Comparison of ENCODE assay signal across 8 mouse cellular contexts in genomic region chr15:99724292-99725021, GRCm38 (mm10). TPM values are rescaled to one million over a fixed set of nuclear protein-coding genes. Genes with fewer than 3 reads are reported as not detected.
A peak's percentile ranks its signal among the peaks of the same experiment; 100 is the strongest.
DNase-seq lines count a peak whose midpoint lies in the region; ATAC-seq lines count a peak whose summit lies in the region.

No protein-coding gene starts in this region.

- H3K4me3 ChIP-seq in brown adipose tissue, adult 24 weeks (ENCODE audit: insufficient read depth, low read depth, low read length) = peak overlapping the region; percentile 24
- H3K4me3 ChIP-seq in forebrain, embryonic 13.5 days = peak overlapping the region; percentile 86
- peak overlapping the region; percentile 65 for H3K4me3 ChIP-seq in lung, embryonic 16.5 days (ENCODE audit: low read length)

- peaks cover 53% of the 10 kb centered on the region for H3K36me3 ChIP-seq in forebrain, embryonic 13.5 days (ENCODE audit: poor library complexity, severe bottlenecking)
- H3K36me3 ChIP-seq in lung, embryonic 16.5 days (ENCODE audit: control insufficient read depth, insufficient read depth, low read length) = peaks cover 18% of the 10 kb centered on the region

- peak; percentile 32 for ATAC-seq in forebrain, embryonic 13.5 days
- ATAC-seq in lung, embryonic 16.5 days (ENCODE audit: low read depth) = peak; percentile 39

- no peaks in the 10 kb centered on the region for H3K27me3 ChIP-seq in forebrain, embryonic 13.5 days
- H3K27me3 ChIP-seq in lung, embryonic 16.5 days (ENCODE audit: control insufficient read depth, insufficient read depth, low read depth, low read length) = no peaks in the 10 kb centered on the region

- peak overlapping the region; percentile 60 for H3K4me2 ChIP-seq in forebrain, embryonic 13.5 days
- H3K4me2 ChIP-seq in lung, embryonic 16.5 days (ENCODE audit: low read depth, low read length) = peak overlapping the region; percentile 81

- peak; percentile 91 for DNase-seq in MN1 (ENCODE audit: low spot score)
- DNase-seq in heart, postnatal 14 days = peak; percentile 70 to 82
- DNase-seq in layer of hippocampus, adult 8-10 months (ENCODE audit: low spot score in 2 of 2) = peak; percentile 69 to 75
- peak; percentile 61 for DNase-seq in ovary, postnatal 36 days (ENCODE audit: low spot score)
- no peak for DNase-seq in natural killer cell, adult 2 months (ENCODE audit: low spot score in 2 of 2)

- H3K9me3 ChIP-seq in forebrain, embryonic 13.5 days (replicated peaks) = no peaks in the 10 kb centered on the region
- peaks cover 6% of the 10 kb centered on the region for H3K9me3 ChIP-seq in lung, embryonic 16.5 days (ENCODE audit: control insufficient read depth, low read length)

- WGBS in forebrain, embryonic 13.5 days = 15% methylated on average over 16 of the region's 16 CpGs
- WGBS in lung, embryonic 16.5 days = 7% methylated on average over 16 of the region's 16 CpGs

- H3K4me1 ChIP-seq in brown adipose tissue, adult 24 weeks (ENCODE audit: control insufficient read depth, insufficient read depth, insufficient read length, low read length) = peaks cover 7% of the 10 kb centered on the region; the same call in 1 of the 2 replicates
- peaks cover 35% of the 10 kb centered on the region for H3K4me1 ChIP-seq in forebrain, embryonic 13.5 days
- peaks cover 27% of the 10 kb centered on the region for H3K4me1 ChIP-seq in lung, embryonic 16.5 days (replicated peaks; ENCODE audit: control insufficient read depth, insufficient read depth, low read length)

- peak overlapping the region; percentile 93 for H3K9ac ChIP-seq in forebrain, embryonic 13.5 days
- peak overlapping the region; percentile 63 for H3K9ac ChIP-seq in lung, embryonic 16.5 days (ENCODE audit: low read length)

- peak overlapping the region; percentile 89 for H3K27ac ChIP-seq in brown adipose tissue, adult 24 weeks (replicated peaks; ENCODE audit: low read depth, low read length)
- peak overlapping the region; percentile 36 for H3K27ac ChIP-seq in forebrain, embryonic 13.5 days
- H3K27ac ChIP-seq in lung, embryonic 16.5 days (ENCODE audit: low read length) = peak overlapping the region; percentile 89

- intact Hi-C loops in heart, postnatal 14 days (cut with DNase I) = loop anchor here (2.0 to 5.0 kb wide), 3 partner anchors 20 to 1087 kb away; partner anchors contain the start of genes Cers5 and Gm17349

RNA-seq across cellular contexts. Expression of gene Cox14, which starts 1.0 kb away (rescaled TPM):
- 189 and 242 TPM in 2 replicates for polyA plus RNA-seq in brown adipose tissue, adult 24 weeks (2012; ENCODE audit: insufficient read depth, insufficient read length, missing spikeins)
- polyA plus RNA-seq in forebrain, embryonic 13.5 days (2015; fragmentation: Nextera tagmentation; extraction: Ambion mirVana) = 177 and 190 TPM in 2 replicates
- 100 to 1,000 TPM; 207 to 250 TPM for total RNA-seq in heart, postnatal 14 days (2021)
- 100 to 1,000 TPM; 103 to 125 (median 111) TPM for total RNA-seq in layer of hippocampus, adult 8-10 months (2022)
- 148 and 164 TPM in 2 replicates for polyA plus RNA-seq in lung, embryonic 16.5 days (2015; fragmentation: Nextera tagmentation; extraction: Ambion mirVana)

RNA-seq across cellular contexts. Expression of gene Gpd1, which starts 7.1 kb away (rescaled TPM):
- 4,943 and 5,428 TPM in 2 replicates for polyA plus RNA-seq in brown adipose tissue, adult 24 weeks (2012; ENCODE audit: insufficient read depth, insufficient read length, missing spikeins)
- polyA plus RNA-seq in forebrain, embryonic 13.5 days (2015; fragmentation: Nextera tagmentation; extraction: Ambion mirVana) = 1.2 and 1.3 TPM in 2 replicates
- 10 to 100 TPM; 61.7 to 91.3 TPM for total RNA-seq in heart, postnatal 14 days (2021)
- 100 to 1,000 TPM; 102 to 138 (median 117) TPM for total RNA-seq in layer of hippocampus, adult 8-10 months (2022)
- 3.3 and 3.7 TPM in 2 replicates for polyA plus RNA-seq in lung, embryonic 16.5 days (2015; fragmentation: Nextera tagmentation; extraction: Ambion mirVana)

RNA-seq across cellular contexts. Expression of gene Gm17349, which starts 19.2 kb away (rescaled TPM):
- not detected in 2 replicates for polyA plus RNA-seq in brown adipose tissue, adult 24 weeks (2012; ENCODE audit: insufficient read depth, insufficient read length, missing spikeins)
- not detected in 2 replicates for polyA plus RNA-seq in forebrain, embryonic 13.5 days (2015; fragmentation: Nextera tagmentation; extraction: Ambion mirVana)
- total RNA-seq in heart, postnatal 14 days (2021) = 1 to 10 TPM; 5.0 to 5.1 TPM
- total RNA-seq in layer of hippocampus, adult 8-10 months (2022) = 1 to 10 TPM; 4.6 to 6.4 (median 5.5) TPM
- not detected in 2 replicates for polyA plus RNA-seq in lung, embryonic 16.5 days (2015; fragmentation: Nextera tagmentation; extraction: Ambion mirVana)

RNA-seq across cellular contexts. Expression of gene Smarcd1, which starts 22.5 kb away (rescaled TPM):
- polyA plus RNA-seq in brown adipose tissue, adult 24 weeks (2012; ENCODE audit: insufficient read depth, insufficient read length, missing spikeins) = 14.9 and 17.4 TPM in 2 replicates
- 118 and 130 TPM in 2 replicates for polyA plus RNA-seq in forebrain, embryonic 13.5 days (2015; fragmentation: Nextera tagmentation; extraction: Ambion mirVana)
- 10 to 100 TPM; 25.9 to 28.4 TPM for total RNA-seq in heart, postnatal 14 days (2021)
- 100 to 1,000 TPM; 106 to 125 (median 113) TPM for total RNA-seq in layer of hippocampus, adult 8-10 months (2022)
- 31.1 and 34.5 TPM in 2 replicates for polyA plus RNA-seq in lung, embryonic 16.5 days (2015; fragmentation: Nextera tagmentation; extraction: Ambion mirVana)

RNA-seq across cellular contexts. Expression of gene Cers5, which starts 48.2 kb away (rescaled TPM):
- 16.6 and 18.9 TPM in 2 replicates for polyA plus RNA-seq in brown adipose tissue, adult 24 weeks (2012; ENCODE audit: insufficient read depth, insufficient read length, missing spikeins)
- polyA plus RNA-seq in forebrain, embryonic 13.5 days (2015; fragmentation: Nextera tagmentation; extraction: Ambion mirVana) = 62.6 and 67.2 TPM in 2 replicates
- 10 to 100 TPM; 24.8 to 27.3 TPM for total RNA-seq in heart, postnatal 14 days (2021)
- total RNA-seq in layer of hippocampus, adult 8-10 months (2022) = 10 to 100 TPM; 24.9 to 34.7 (median 31.4) TPM
- polyA plus RNA-seq in lung, embryonic 16.5 days (2015; fragmentation: Nextera tagmentation; extraction: Ambion mirVana) = 73.3 and 74.4 TPM in 2 replicates

Comparison
In these comparisons a context has a peak if more than half of its experiments do, and no peak if none do; other contexts are left out.
1. DNase-seq: peak in MN1 (single experiment), heart, postnatal 14 days (2 of 2), layer of hippocampus, adult 8-10 months (2 of 2) and ovary, postnatal 36 days (single experiment); none in natural killer cell, adult 2 months (0 of 2).
2. H3K27ac ChIP-seq: peak in every context shown above with its lines; median percentile 89 in brown adipose tissue, adult 24 weeks; 89 in lung, embryonic 16.5 days; 36 in forebrain, embryonic 13.5 days.
3. H3K4me3 ChIP-seq: peak in every context shown above with its lines; median percentile 86 in forebrain, embryonic 13.5 days; 65 in lung, embryonic 16.5 days; 24 in brown adipose tissue, adult 24 weeks.
4. RNA of gene Gpd1, which starts 7.1 kb away (polyA plus RNA-seq): 4,943 to 5,428 TPM in brown adipose tissue, adult 24 weeks; 3.3 to 3.7 TPM in lung, embryonic 16.5 days and 1.2 to 1.3 TPM in forebrain, embryonic 13.5 days; every median in the first group is over 1,000 times any median in the second.